Mouse (Mus musculus) liver, embryonic 11.5 days (tissue): ENCODE measurements around the gene Lztr1. TPM values are rescaled to one million over a fixed set of nuclear protein-coding genes. Genes with fewer than 3 reads are reported as not detected.

ENCODE experiments used
- ATAC-seq: fragments of 200-750 bp; cut with Nextera tagmentation; replicated peaks from 2 replicates; pipeline ENCODE4 v1.8.0; 2017; ENCODE audit warnings: moderate number of reproducible peaks, mild to moderate bottlenecking, moderate TSS enrichment, moderate library complexity; ENCODE audit not compliant: low FRiP score
- DNase-seq: peaks from one replicate; pipeline ENCODE4 v3.0.0-alpha.2; 2017; ENCODE audit warnings: low spot score
- H3K27ac ChIP-seq: fragments of 300-500 bp; sonication (generic); 2 replicates; pipeline ENCODE4 v1.5.1; 2014; ENCODE audit warnings: mild to moderate bottlenecking, low read depth, low read length, control low read depth
- H3K27me3 ChIP-seq: fragments of 300-500 bp; sonication (generic); replicated peaks from 2 replicates; pipeline ENCODE4 v1.6.1; 2014; ENCODE audit warnings: low read length, mixed read lengths; ENCODE audit not compliant: control insufficient read depth, insufficient read depth
- H3K36me3 ChIP-seq: fragments of 300-500 bp; sonication (generic); 2 replicates; pipeline ENCODE4 v1.6.1; 2014; ENCODE audit warnings: mild to moderate bottlenecking, low read length, moderate library complexity, mixed read lengths; ENCODE audit not compliant: control insufficient read depth, insufficient read depth
- H3K4me1 ChIP-seq: fragments of 300-500 bp; sonication (generic); replicated peaks from 2 replicates; pipeline ENCODE4 v1.6.1; 2014; ENCODE audit warnings: low read length, mixed read lengths; ENCODE audit not compliant: control insufficient read depth, insufficient read depth
- H3K4me2 ChIP-seq: fragments of 300-500 bp; sonication (generic); 2 replicates; pipeline ENCODE4 v1.6.1; 2014; ENCODE audit warnings: mild to moderate bottlenecking, control low read depth, moderate library complexity
- H3K4me3 ChIP-seq: fragments of 300-500 bp; sonication (generic); 2 replicates; pipeline ENCODE4 v1.5.1; 2014; ENCODE audit warnings: low read depth, low read length, control low read depth
- H3K9ac ChIP-seq: fragments of 300-500 bp; sonication (generic); 2 replicates; pipeline ENCODE4 v1.6.1; 2014; ENCODE audit warnings: low read depth, low read length, control low read depth
- H3K9me3 ChIP-seq: fragments of 300-500 bp; sonication (generic); 2 replicates; pipeline ENCODE4 v1.6.1; 2016; ENCODE audit warnings: low read length, inconsistent platforms, mixed read lengths; ENCODE audit not compliant: control insufficient read depth
- WGBS: fragments of 180-500 bp; shearing (Covaris S2); extraction: QIAGEN DNeasy Blood & Tissue Kit; methylation state at CpG from one replicate; pipeline ENCODE4 v1.1.7; 2014; 5-methylcytosine and 5-hydroxymethylcytosine counted together
- polyA plus RNA-seq: library from polyadenylated mRNA; unstranded; fragments of >200 nt; fragmentation: Nextera tagmentation; extraction: Ambion mirVana; gene quantifications from 2 replicates; pipeline ENCODE4 v1.2.1, GENCODE M21; 2014

Lztr1 gene
- polyA plus RNA-seq, 1 experiment from 2014 or later: 50.2 TPM

DNA sequence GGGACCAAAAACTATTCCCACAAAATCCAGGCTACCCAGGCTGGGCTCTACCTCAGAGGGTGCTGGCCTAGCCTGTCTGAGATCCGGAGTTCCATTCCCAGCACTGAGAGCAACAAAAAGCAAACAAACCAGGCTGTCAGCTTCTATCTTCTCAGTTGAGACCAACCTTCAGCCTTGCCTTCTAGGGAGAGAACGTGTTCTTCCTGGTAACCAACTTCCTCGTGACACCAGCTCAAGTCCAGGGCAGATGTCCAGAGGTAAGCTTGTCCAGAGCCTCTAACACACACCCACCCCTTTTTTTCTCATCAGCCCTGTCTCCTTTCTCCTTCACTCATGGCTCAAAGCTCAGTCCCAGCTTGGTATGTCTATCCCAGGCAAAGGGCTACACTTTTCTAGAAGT is 56.3 kb downstream of the Lztr1 start:
- no peak for DNase-seq
- Histone ChIP-seq H3K27me3 (peaks cover 2% of the 10 kb centered on the region; the same call in 1 of the 2 replicates), H3K9me3 (no peaks in the 10 kb centered on the region), H3K9ac (no peak overlapping the region), H3K27ac (no peak overlapping the region), H3K4me3 (no peak overlapping the region), H3K36me3 (no peaks in the 10 kb centered on the region), H3K4me2 (no peak overlapping the region), H3K4me1 (peaks cover 14% of the 10 kb centered on the region)
- WGBS: 51% methylated on average over 3 of the region's 3 CpGs
- no peak for ATAC-seq

DNA sequence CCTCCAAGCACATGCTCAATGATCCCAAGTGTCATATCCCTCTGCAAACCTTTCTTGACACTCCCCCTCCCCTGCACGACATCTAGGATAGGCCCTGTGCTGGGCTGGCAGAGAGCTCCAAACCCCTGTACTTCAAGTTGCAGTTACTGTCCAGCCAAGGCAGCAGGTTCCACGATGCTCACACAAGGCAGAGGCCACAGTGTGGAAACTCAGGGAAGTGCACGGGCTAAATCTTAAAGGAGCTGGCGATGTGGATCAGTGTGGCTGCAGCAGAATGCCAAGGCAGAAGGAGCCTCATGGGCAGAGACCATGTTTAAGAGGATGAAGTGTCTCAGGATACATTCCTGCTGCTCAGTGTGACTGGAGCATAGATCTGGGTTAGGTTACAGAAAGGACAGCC is 57.7 kb downstream of the Lztr1 start:
- Histone ChIP-seq H3K27me3 (peaks cover 2% of the 10 kb centered on the region; the same call in 1 of the 2 replicates), H3K36me3 (no peaks in the 10 kb centered on the region), H3K4me3 (no peak overlapping the region), H3K27ac (no peak overlapping the region), H3K4me2 (no peak overlapping the region), H3K9ac (no peak overlapping the region), H3K9me3 (no peaks in the 10 kb centered on the region), H3K4me1 (peaks cover 5% of the 10 kb centered on the region)
- 32% methylated on average over 4 of the region's 4 CpGs for WGBS
- ATAC-seq: no peak
- no peak for DNase-seq

Other genes starting within 250 kb of the Lztr1 start
- 5.0 and 7.7 TPM in 2 replicates for gene Tmem191c, start 232.6 kb upstream of the Lztr1 start, polyA plus RNA-seq
- 110 and 128 TPM in 2 replicates for gene Serpind1, start 177.3 kb upstream of the Lztr1 start, polyA plus RNA-seq
- gene Snap29, start 102.7 kb upstream of the Lztr1 start, polyA plus RNA-seq: 7.2 and 8.7 TPM in 2 replicates
- gene Pi4ka, start 102.4 kb upstream of the Lztr1 start, polyA plus RNA-seq: 29.7 and 30.4 TPM in 2 replicates
- gene Crkl, start 56.7 kb upstream of the Lztr1 start, polyA plus RNA-seq: 45.6 and 46.2 TPM in 2 replicates
- 0.84 and 1.1 TPM in 2 replicates for gene Aifm3, start 19.1 kb upstream of the Lztr1 start, polyA plus RNA-seq
- gene Thap7, start 22.4 kb downstream of the Lztr1 start, polyA plus RNA-seq: 45.1 and 46.5 TPM in 2 replicates
- not detected in 2 replicates for gene Lrrc74b, start 52.6 kb downstream of the Lztr1 start, polyA plus RNA-seq
- gene P2rx6, start 53.2 kb downstream of the Lztr1 start, polyA plus RNA-seq: 0.06 and 0.07 TPM in 2 replicates
- 2.0 and 2.1 TPM in 2 replicates for gene Slc7a4, start 74.5 kb downstream of the Lztr1 start, polyA plus RNA-seq
- gene Smpd4, start 110.7 kb downstream of the Lztr1 start, polyA plus RNA-seq: 53.4 and 60.5 TPM in 2 replicates
- 3.9 and 4.5 TPM in 2 replicates for gene Ccdc74a, start 137.8 kb downstream of the Lztr1 start, polyA plus RNA-seq
- gene Med15, start 224.2 kb downstream of the Lztr1 start, polyA plus RNA-seq: 44.8 and 46.7 TPM in 2 replicates